Mouse (Mus musculus): ENCODE measurements around the gene Dennd1a.

The Dennd1a gene

GRCm38 (mm10) chr2:37814820-37815361 is 472.3 kb downstream of the Dennd1a start:
- DNase-seq (ENCODE audit: low spot score) = no peak

GRCm38 (mm10) chr2:37812401-37812800 is 474.8 kb downstream of the Dennd1a start:
- no peak for DNase-seq (ENCODE audit: low spot score)

GRCm38 (mm10) chr2:37811682-37812081 is 475.5 kb downstream of the Dennd1a start:
- DNase-seq (ENCODE audit: low spot score) = no peak

GRCm38 (mm10) chr2:37802610-37803212 is 484.5 kb downstream of the Dennd1a start:
- peak; percentile 63 for DNase-seq (ENCODE audit: low spot score)

- DNase-seq (ENCODE audit: low spot score) = no peak
Observed at GRCm38 (mm10) chr2:37801687-37802086, 485.5 kb downstream of the Dennd1a start.

- DNase-seq (ENCODE audit: low spot score) = no peak
Observed at GRCm38 (mm10) chr2:37799137-37799536, 488.1 kb downstream of the Dennd1a start.

- DNase-seq (ENCODE audit: low spot score) = no peak
Observed at GRCm38 (mm10) chr2:37797046-37797445, 490.1 kb downstream of the Dennd1a start.

GRCm38 (mm10) chr2:37796021-37796420 is 491.2 kb downstream of the Dennd1a start:
- DNase-seq (ENCODE audit: low spot score) = no peak

GRCm38 (mm10) chr2:37791340-37791739 is 495.9 kb downstream of the Dennd1a start:
- no peak for DNase-seq (ENCODE audit: low spot score)

- no peak for DNase-seq (ENCODE audit: low spot score)
Observed at GRCm38 (mm10) chr2:37790738-37791137, 496.5 kb downstream of the Dennd1a start.

- DNase-seq (ENCODE audit: low spot score) = no peak
Observed at GRCm38 (mm10) chr2:37789995-37790394, 497.2 kb downstream of the Dennd1a start.

- no peak for DNase-seq (ENCODE audit: low spot score)
Observed at GRCm38 (mm10) chr2:37789029-37789428, 498.2 kb downstream of the Dennd1a start.

- DNase-seq (ENCODE audit: low spot score) = no peak
Observed at GRCm38 (mm10) chr2:37788176-37788962, 498.8 kb downstream of the Dennd1a start.

GRCm38 (mm10) chr2:37786461-37786860 is 500.7 kb downstream of the Dennd1a start:
- no peak for DNase-seq (ENCODE audit: low spot score)

GRCm38 (mm10) chr2:37784473-37784872 is 502.7 kb downstream of the Dennd1a start:
- no peak for DNase-seq (ENCODE audit: low spot score)

GRCm38 (mm10) chr2:37782002-37782401 is 505.2 kb downstream of the Dennd1a start:
- no peak for DNase-seq (ENCODE audit: low spot score)

GRCm38 (mm10) chr2:37781421-37781820 is 505.8 kb downstream of the Dennd1a start:
- no peak for DNase-seq (ENCODE audit: low spot score)

GRCm38 (mm10) chr2:37780270-37780929 is 506.8 kb downstream of the Dennd1a start:
- DNase-seq (ENCODE audit: low spot score) = no peak

- DNase-seq (ENCODE audit: low spot score) = no peak
Observed at GRCm38 (mm10) chr2:37777958-37778720, 509.1 kb downstream of the Dennd1a start.

- DNase-seq (ENCODE audit: low spot score) = no peak
Observed at GRCm38 (mm10) chr2:37776611-37777411, 510.4 kb downstream of the Dennd1a start.

GRCm38 (mm10) chr2:37776016-37776415 is 511.2 kb downstream of the Dennd1a start, which contains the start of gene Crb2:
Gene Crb2, plus strand, starts transcription at chr2:37776249.
- DNase-seq (ENCODE audit: low spot score) = no peak

All from left cerebral cortex, adult 11 months (tissue).